Mouse (Mus musculus): ENCODE measurements around the gene Dnah5. TPM values are rescaled to one million over a fixed set of nuclear protein-coding genes. Genes with fewer than 3 reads are reported as not detected.

The Dnah5 gene
- polyA plus RNA-seq, 1 experiment from 2014 or later: 0.01 TPM

DNA sequence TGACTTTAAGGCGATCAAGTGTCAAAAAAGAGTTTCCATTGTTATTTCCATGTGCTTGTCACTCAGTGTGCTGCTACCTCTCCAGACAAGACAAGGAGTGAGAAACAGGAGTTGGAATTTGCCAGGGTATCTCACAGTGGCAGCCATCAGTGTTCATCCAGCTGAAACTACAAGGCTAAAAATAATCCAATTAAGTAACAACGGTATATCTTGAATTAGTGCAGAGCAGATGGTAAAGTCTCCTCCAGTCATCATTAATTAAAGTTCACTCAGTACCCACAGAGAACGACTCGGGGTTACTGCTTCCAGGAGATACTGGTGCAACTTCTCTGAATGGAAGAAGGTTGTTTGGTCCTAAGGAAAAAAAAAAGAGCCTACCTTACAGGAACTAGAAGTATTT, 311.6 kb downstream of the Dnah5 start:
- Histone ChIP-seq H3K27me3 (replicated peaks; ENCODE audit: control insufficient read depth, insufficient read depth, low read length) (no peaks in the 10 kb centered on the region), H3K27ac (ENCODE audit: low read length) (no peak overlapping the region), H3K9ac (ENCODE audit: low read depth, low read length) (no peak overlapping the region), H3K4me2 (ENCODE audit: low read depth, low read length) (no peak overlapping the region), H3K4me1 (ENCODE audit: control insufficient read depth, insufficient read depth, low read length) (no peaks in the 10 kb centered on the region), H3K9me3 (ENCODE audit: control insufficient read depth, low read length) (no peaks in the 10 kb centered on the region), H3K4me3 (ENCODE audit: low read length) (no peak overlapping the region), H3K36me3 (ENCODE audit: control insufficient read depth, insufficient read depth, low read length) (no peaks in the 10 kb centered on the region)
- 69% methylated on average over 4 of the region's 4 CpGs for WGBS
- ATAC-seq: no peak

Other genes starting within 250 kb of the Dnah5 start
- 12.2 and 13.4 TPM in 2 replicates for gene Trio, start 177.9 kb upstream of the Dnah5 start, polyA plus RNA-seq (2015; fragmentation: Nextera tagmentation; extraction: Ambion mirVana)

Measured in intestine, embryonic 16.5 days (tissue).